Mouse (Mus musculus): ENCODE measurements around the gene Arih1. TPM values are rescaled to one million over a fixed set of nuclear protein-coding genes. Genes with fewer than 3 reads are reported as not detected.
A peak's percentile ranks its signal among the peaks of the same experiment; 100 is the strongest.

The Arih1 gene
- total RNA-seq, 1 experiment = 75.5 TPM

DNA sequence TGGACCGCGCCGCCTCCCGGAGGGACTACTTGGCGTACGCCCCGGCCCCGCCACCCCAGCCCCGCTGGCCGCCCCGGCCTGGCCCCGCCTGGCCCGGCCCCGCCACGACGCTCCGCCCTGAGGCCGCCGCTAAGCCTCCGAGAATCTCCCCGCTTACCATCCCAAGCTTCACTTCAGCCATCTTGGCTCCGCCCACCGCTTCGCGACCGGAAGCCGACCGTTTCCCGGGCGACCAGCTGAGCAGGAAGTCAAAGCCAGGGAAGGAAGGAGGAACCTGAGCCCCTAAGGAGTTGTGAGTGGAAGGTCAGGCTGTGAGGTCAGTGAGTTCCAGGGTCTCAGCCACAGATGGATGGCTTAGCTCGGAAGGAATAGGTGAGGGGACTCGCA is 133.2 kb downstream of the Arih1 start, which contains the start of gene Bbs4:
Bbs4 (minus strand) TSS at position 256 of the 387 bp plus-strand sequence.
- Histone ChIP-seq H3K36me3 (ENCODE audit: control insufficient read depth, insufficient read depth, low read length, poor library complexity, severe bottlenecking) (no peaks in the 10 kb centered on the region), H3K27ac (ENCODE audit: insufficient read depth, low read depth, low read length, poor library complexity, severe bottlenecking) (no peak within 1 kb of the TSS), H3K9ac (ENCODE audit: insufficient read depth, low read depth, low read length, poor library complexity, severe bottlenecking) (peak within 1 kb of the TSS; percentile 75), H3K4me3 (ENCODE audit: insufficient read depth in 1 of 2, low read depth in 1 of 2, low read length in 2 of 2, poor library complexity in 1 of 2, severe bottlenecking in 1 of 2) (peak within 1 kb of the TSS; percentile 66 to 86), H3K9me3 (ENCODE audit: control insufficient read depth, insufficient read depth, low read depth, low read length) (no peaks in the 10 kb centered on the region), H3K4me1 (ENCODE audit: control insufficient read depth in 2 of 2, insufficient read depth in 2 of 2, low read length in 2 of 2, poor library complexity in 1 of 2) (no peaks in the 10 kb centered on the region; a peak in 1 of 4 replicates)
- no peak for TF ChIP-seq CHD2 (IDR thresholded peaks at IDR 0.05; ENCODE audit: low read depth, low read length)
- DNase-seq (ENCODE audit: low read depth, low spot score) = peak; percentile 83
- in situ Hi-C loops (cut with MboI; ENCODE audit: low sequenced_read_pairs in 2 of 2, unreplicated experiment in 2 of 2) = no loop called here

DNA sequence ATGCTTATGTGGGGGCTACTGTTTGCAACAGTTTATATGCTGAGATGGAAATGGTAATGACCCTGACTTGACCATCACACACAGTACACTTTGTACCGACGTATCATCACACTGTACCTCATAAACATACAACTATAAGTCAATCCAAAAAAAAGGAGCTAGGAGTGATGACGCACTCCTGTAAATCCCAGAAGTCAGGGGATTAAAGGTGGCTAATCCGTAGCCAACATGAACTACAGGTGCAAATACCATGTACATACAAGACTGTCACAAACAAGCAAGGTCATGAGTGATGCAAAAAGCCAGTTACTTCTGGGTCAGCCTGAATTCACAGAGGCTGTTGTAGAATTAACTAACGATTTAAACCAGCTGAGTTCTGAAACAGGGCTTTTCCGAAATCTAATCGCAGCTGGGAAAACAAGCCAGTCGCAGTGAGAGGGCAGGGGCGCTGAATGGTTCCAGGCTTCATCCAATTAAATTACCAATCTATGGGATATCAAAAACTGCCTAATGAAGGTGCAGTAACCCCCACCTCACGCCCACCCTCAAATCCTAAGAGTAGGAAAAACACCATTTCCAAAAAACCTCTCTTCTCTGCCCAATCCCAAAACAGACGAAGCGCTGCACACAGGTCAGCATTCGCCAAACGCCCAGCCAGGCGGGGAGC is 133.7 kb downstream of the Arih1 start:
- Histone ChIP-seq H3K4me1 (ENCODE audit: control insufficient read depth in 2 of 2, insufficient read depth in 2 of 2, low read length in 2 of 2, poor library complexity in 1 of 2) (no peaks in the 10 kb centered on the region; a peak in 1 of 4 replicates), H3K9me3 (ENCODE audit: control insufficient read depth, insufficient read depth, low read depth, low read length) (no peaks in the 10 kb centered on the region), H3K36me3 (ENCODE audit: control insufficient read depth, insufficient read depth, low read length, poor library complexity, severe bottlenecking) (no peaks in the 10 kb centered on the region), H3K4me3 (ENCODE audit: insufficient read depth in 1 of 2, low read depth in 1 of 2, low read length in 2 of 2, poor library complexity in 1 of 2, severe bottlenecking in 1 of 2) (peak overlapping the region; percentile 66 to 86), H3K27ac (ENCODE audit: insufficient read depth, low read depth, low read length, poor library complexity, severe bottlenecking) (no peak overlapping the region), H3K9ac (ENCODE audit: insufficient read depth, low read depth, low read length, poor library complexity, severe bottlenecking) (peak overlapping the region; percentile 54)
- no peak for DNase-seq (ENCODE audit: low read depth, low spot score)
- TF ChIP-seq MAFK (IDR thresholded peaks at IDR 0.05; ENCODE audit: insufficient read depth, low read depth, low read length) (no peak), ZNF384 (IDR thresholded peaks at IDR 0.05; ENCODE audit: low read depth, low read length) (no peak)
- in situ Hi-C loops (cut with MboI; ENCODE audit: low sequenced_read_pairs in 2 of 2, unreplicated experiment in 2 of 2) = no loop called here

DNA sequence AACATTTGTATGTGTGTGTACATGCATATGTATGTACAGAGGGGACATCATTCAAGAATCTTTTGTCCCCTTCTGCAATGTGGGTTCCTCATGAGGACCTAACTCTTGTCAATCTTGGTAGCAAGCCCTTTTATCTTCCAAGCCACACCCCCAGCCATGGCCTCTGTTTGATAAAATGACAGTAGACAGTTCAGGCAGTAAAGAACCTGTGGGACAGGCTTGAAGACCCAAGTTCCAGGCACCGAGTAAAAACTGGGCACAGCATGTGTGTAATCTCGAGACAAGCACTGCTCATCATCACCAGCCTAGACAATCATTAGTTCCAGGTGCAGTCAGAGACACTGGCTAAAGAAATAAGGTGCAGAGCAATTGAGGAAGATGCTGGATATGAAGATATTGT is 140.2 kb downstream of the Arih1 start:
- H3K36me3 ChIP-seq (ENCODE audit: control insufficient read depth, insufficient read depth, low read length, poor library complexity, severe bottlenecking) = no peaks in the 10 kb centered on the region
- no peaks in the 10 kb centered on the region for H3K9me3 ChIP-seq (ENCODE audit: control insufficient read depth, insufficient read depth, low read depth, low read length)
- no peak for DNase-seq (ENCODE audit: low read depth, low spot score)
- H3K9ac ChIP-seq (ENCODE audit: insufficient read depth, low read depth, low read length, poor library complexity, severe bottlenecking) = no peak overlapping the region
- TF ChIP-seq CHD2 (IDR thresholded peaks at IDR 0.05; ENCODE audit: low read depth, low read length) (no peak), ZNF384 (IDR thresholded peaks at IDR 0.05; ENCODE audit: low read depth, low read length) (no peak), HCFC1 (IDR thresholded peaks at IDR 0.05; ENCODE audit: borderline replicate concordance, insufficient read depth, low read length) (no peak), ZC3H11A (IDR thresholded peaks at IDR 0.05; ENCODE audit: borderline replicate concordance, low read depth, low read length) (no peak), MAFK (IDR thresholded peaks at IDR 0.05; ENCODE audit: insufficient read depth, low read depth, low read length) (no peak)
- no peak overlapping the region for H3K4me3 ChIP-seq (ENCODE audit: insufficient read depth in 1 of 2, low read depth in 1 of 2, low read length in 2 of 2, poor library complexity in 1 of 2, severe bottlenecking in 1 of 2)
- no peak overlapping the region for H3K27ac ChIP-seq (ENCODE audit: insufficient read depth, low read depth, low read length, poor library complexity, severe bottlenecking)
- in situ Hi-C loops (cut with MboI; ENCODE audit: low sequenced_read_pairs in 2 of 2, unreplicated experiment in 2 of 2) = no loop called here
- no peaks in the 10 kb centered on the region for H3K4me1 ChIP-seq (ENCODE audit: control insufficient read depth in 2 of 2, insufficient read depth in 2 of 2, low read length in 2 of 2, poor library complexity in 1 of 2)

GRCm38 (mm10) chr9:59340002-59340401 is 146.4 kb downstream of the Arih1 start:
- Histone ChIP-seq H3K27ac (ENCODE audit: insufficient read depth, low read depth, low read length, poor library complexity, severe bottlenecking) (no peak overlapping the region), H3K4me3 (ENCODE audit: insufficient read depth in 1 of 2, low read depth in 1 of 2, low read length in 2 of 2, poor library complexity in 1 of 2, severe bottlenecking in 1 of 2) (no peak overlapping the region), H3K9ac (ENCODE audit: insufficient read depth, low read depth, low read length, poor library complexity, severe bottlenecking) (no peak overlapping the region), H3K36me3 (ENCODE audit: control insufficient read depth, insufficient read depth, low read length, poor library complexity, severe bottlenecking) (0 out of 2 replicates have a peak, but pooled peaks cover 3% of the 10 kb centered on the region), H3K4me1 (ENCODE audit: control insufficient read depth in 2 of 2, insufficient read depth in 2 of 2, low read length in 2 of 2, poor library complexity in 1 of 2) (no peaks in the 10 kb centered on the region), H3K9me3 (ENCODE audit: control insufficient read depth, insufficient read depth, low read depth, low read length) (no peaks in the 10 kb centered on the region)
- in situ Hi-C loops (cut with MboI; ENCODE audit: low sequenced_read_pairs in 2 of 2, unreplicated experiment in 2 of 2) = no loop called here
- no peak for TF ChIP-seq HCFC1 (IDR thresholded peaks at IDR 0.05; ENCODE audit: borderline replicate concordance, insufficient read depth, low read length)
- peak; percentile 34; the same call in 1 of the 2 replicates for TF ChIP-seq ZC3H11A (IDR thresholded peaks at IDR 0.05; ENCODE audit: borderline replicate concordance, low read depth, low read length)
- DNase-seq (ENCODE audit: low read depth, low spot score) = peak; percentile 21

GRCm38 (mm10) chr9:59339107-59339506 is 147.3 kb downstream of the Arih1 start:
- Histone ChIP-seq H3K9ac (ENCODE audit: insufficient read depth, low read depth, low read length, poor library complexity, severe bottlenecking) (no peak overlapping the region), H3K27ac (ENCODE audit: insufficient read depth, low read depth, low read length, poor library complexity, severe bottlenecking) (no peak overlapping the region), H3K4me1 (ENCODE audit: control insufficient read depth in 2 of 2, insufficient read depth in 2 of 2, low read length in 2 of 2, poor library complexity in 1 of 2) (no peaks in the 10 kb centered on the region), H3K9me3 (ENCODE audit: control insufficient read depth, insufficient read depth, low read depth, low read length) (no peaks in the 10 kb centered on the region), H3K36me3 (ENCODE audit: control insufficient read depth, insufficient read depth, low read length, poor library complexity, severe bottlenecking) (0 out of 2 replicates have a peak, but pooled peaks cover 3% of the 10 kb centered on the region), H3K4me3 (ENCODE audit: insufficient read depth in 1 of 2, low read depth in 1 of 2, low read length in 2 of 2, poor library complexity in 1 of 2, severe bottlenecking in 1 of 2) (no peak overlapping the region)
- no peak for TF ChIP-seq ZNF384 (IDR thresholded peaks at IDR 0.05; ENCODE audit: low read depth, low read length)
- TF ChIP-seq CHD2 (IDR thresholded peaks at IDR 0.05; ENCODE audit: low read depth, low read length) = no peak
- TF ChIP-seq HCFC1 (IDR thresholded peaks at IDR 0.05; ENCODE audit: borderline replicate concordance, insufficient read depth, low read length) = no peak
- no peak for TF ChIP-seq ZC3H11A (IDR thresholded peaks at IDR 0.05; ENCODE audit: borderline replicate concordance, low read depth, low read length)
- no peak for TF ChIP-seq MAFK (IDR thresholded peaks at IDR 0.05; ENCODE audit: insufficient read depth, low read depth, low read length)
- in situ Hi-C loops (cut with MboI; ENCODE audit: low sequenced_read_pairs in 2 of 2, unreplicated experiment in 2 of 2) = no loop called here
- DNase-seq (ENCODE audit: low read depth, low spot score) = no peak
